Mouse (Mus musculus) liver, postnatal 0 days (tissue): Measurements from ENCODE around the gene Pnpo. TPM values are rescaled to one million over a fixed set of nuclear protein-coding genes. Genes with fewer than 3 reads are reported as not detected.

Source experiments
- ATAC-seq: fragments of 200-750 bp; cut with Nextera tagmentation; 2 replicates; pipeline ENCODE4 v1.8.0; 2017; ENCODE audit warnings: mild to moderate bottlenecking, moderate library complexity
- DNase-seq: peaks from one replicate; pipeline ENCODE4 v3.0.0-alpha.2; 2016
- H3K27ac ChIP-seq: fragments of 300-500 bp; sonication (generic); 2 replicates; pipeline ENCODE4 v1.5.1; 2014; ENCODE audit warnings: antibody characterized with exemption, moderate library complexity, mild to moderate bottlenecking, low read depth
- H3K27me3 ChIP-seq: fragments of 300-500 bp; sonication (generic); 2 replicates; pipeline ENCODE4 v1.6.1; 2014; ENCODE audit warnings: low read length, control low read depth, mixed read lengths; ENCODE audit not compliant: insufficient read depth
- H3K36me3 ChIP-seq: fragments of 300-500 bp; sonication (generic); replicated peaks from 2 replicates; pipeline ENCODE4 v1.6.1; 2014; ENCODE audit warnings: mild to moderate bottlenecking, control low read depth, low read length, moderate library complexity, mixed read lengths; ENCODE audit not compliant: insufficient read depth
- H3K4me1 ChIP-seq: fragments of 300-500 bp; sonication (generic); 2 replicates; pipeline ENCODE4 v1.6.1; 2014; ENCODE audit warnings: antibody characterized with exemption, mild to moderate bottlenecking, control low read depth; ENCODE audit not compliant: insufficient read depth
- H3K4me2 ChIP-seq: fragments of 300-500 bp; sonication (generic); 2 replicates; pipeline ENCODE4 v1.6.1; 2014; ENCODE audit warnings: low read depth, mild to moderate bottlenecking, low read length, moderate library complexity, mixed read lengths
- H3K4me3 ChIP-seq: fragments of 300-500 bp; sonication (generic); 2 replicates; pipeline ENCODE4 v1.5.1; 2014; ENCODE audit warnings: low read depth, low read length
- H3K9ac ChIP-seq: fragments of 300-500 bp; sonication (generic); replicated peaks from 2 replicates; pipeline ENCODE4 v1.6.1; 2014; ENCODE audit warnings: mild to moderate bottlenecking, moderate library complexity
- H3K9me3 ChIP-seq: fragments of 300-500 bp; sonication (generic); 2 replicates; pipeline ENCODE4 v1.6.1; 2016; ENCODE audit warnings: mild to moderate bottlenecking, control low read depth, low read length, mixed read lengths
- CTCF ChIP-seq: sonication (generic); IDR thresholded peaks from 2 replicates; pipeline ENCODE4 v1.5.1; 2016; ENCODE audit warnings: antibody characterized with exemption, low read depth
- EP300 ChIP-seq: IDR thresholded peaks from 2 replicates; pipeline ENCODE4 v1.6.1; 2016; ENCODE audit warnings: antibody characterized with exemption, low read depth, mild to moderate bottlenecking
- WGBS: fragments of 180-500 bp; shearing (Covaris S2); extraction: QIAGEN DNeasy Blood & Tissue Kit; methylation state at CpG from one replicate; pipeline ENCODE4 v1.1.7; 2014; ENCODE audit not compliant: insufficient replicate concordance; 5-methylcytosine and 5-hydroxymethylcytosine counted together
- polyA plus RNA-seq: library from polyadenylated mRNA; unstranded; fragments of >200 nt; fragmentation: Nextera tagmentation; extraction: Ambion mirVana; gene quantifications from 2 replicates; pipeline ENCODE4 v1.2.1, GENCODE M21; 2015

Pnpo gene
- polyA plus RNA-seq, 1 experiment from 2014 or later: 273 TPM

DNA sequence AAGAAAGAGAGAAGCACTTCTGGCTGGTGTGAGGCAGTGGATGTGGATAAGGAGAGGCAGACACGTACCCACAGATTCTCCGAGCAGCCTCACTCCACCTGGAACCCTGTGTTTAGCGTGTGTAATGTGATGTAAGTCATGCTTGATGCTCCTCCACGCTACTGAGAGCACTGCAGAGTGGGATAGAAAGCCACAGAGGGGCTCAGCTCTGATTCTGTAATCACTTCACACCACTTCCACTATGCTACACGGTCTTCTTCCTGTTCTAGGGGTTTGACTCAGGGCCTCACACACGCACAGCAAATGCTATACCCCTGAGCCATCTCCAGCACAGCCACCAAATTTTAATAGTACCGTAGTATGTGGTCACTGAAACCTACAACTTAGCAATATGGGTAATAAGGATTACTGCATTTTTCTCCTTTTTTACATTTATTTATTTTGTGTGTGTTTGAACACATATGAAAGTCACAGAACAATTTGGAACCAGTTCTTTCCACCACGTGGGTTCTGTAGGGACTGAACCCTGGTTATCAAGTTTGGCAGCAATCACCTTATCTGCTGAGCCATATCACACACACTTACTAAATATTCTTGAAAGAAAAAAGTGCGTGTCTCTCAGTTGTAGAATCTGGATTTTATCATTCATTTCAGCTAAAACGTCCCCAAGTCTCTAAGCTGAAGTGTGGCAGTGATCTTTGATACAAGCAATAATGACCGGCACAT is 23.9 kb upstream of the Pnpo start:
- Histone ChIP-seq H3K4me3 (peak overlapping the region; percentile 36), H3K9me3 (no peaks in the 10 kb centered on the region), H3K27ac (peak overlapping the region; percentile 87), H3K36me3 (peaks cover 17% of the 10 kb centered on the region), H3K4me2 (peak overlapping the region; percentile 64), H3K27me3 (no peaks in the 10 kb centered on the region), H3K4me1 (peaks cover 38% of the 10 kb centered on the region), H3K9ac (peak overlapping the region; percentile 14)
- 29% methylated on average over 11 of the region's 11 CpGs for WGBS
- ATAC-seq (peak; percentile 9; the same call in 1 of the 2 replicates), DNase-seq (no peak)
- TF ChIP-seq CTCF (no peak), EP300 (no peak)

DNA sequence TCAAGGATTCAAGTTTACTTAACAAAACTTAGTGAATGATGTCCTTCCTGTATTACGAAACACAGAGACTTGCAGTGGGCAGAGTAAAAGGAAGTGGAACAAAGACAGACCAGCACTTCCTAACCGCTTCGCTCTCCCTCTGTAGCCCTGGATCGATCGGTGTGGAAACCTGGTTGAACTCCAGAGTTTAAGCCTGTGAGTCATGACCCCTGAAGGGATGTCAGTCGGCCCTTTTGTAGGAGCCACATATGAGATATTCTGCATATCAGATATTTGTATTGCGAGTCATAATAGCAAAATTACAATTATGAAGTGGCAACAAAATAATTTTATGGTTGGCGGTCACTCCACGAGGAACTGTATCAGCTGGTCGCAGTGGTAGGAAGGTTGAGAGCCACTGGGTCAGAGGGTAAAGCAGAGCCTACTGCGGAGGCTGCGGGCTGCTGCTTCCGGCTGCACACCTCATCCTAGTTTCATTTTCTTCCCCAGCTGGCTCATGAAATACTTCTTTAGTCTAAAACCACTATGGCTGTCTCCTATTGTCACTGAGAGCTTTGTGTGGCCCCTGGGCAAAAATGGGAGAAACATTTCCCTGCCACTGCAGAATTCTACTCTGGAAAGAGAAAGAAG is 23.2 kb upstream of the Pnpo start:
- WGBS: 14% methylated on average over 13 of the region's 13 CpGs
- peak overlapping the region; percentile 87 for H3K27ac ChIP-seq
- peaks cover 38% of the 10 kb centered on the region for H3K4me1 ChIP-seq
- no peaks in the 10 kb centered on the region for H3K9me3 ChIP-seq
- H3K4me3 ChIP-seq: peak overlapping the region; percentile 36
- peak overlapping the region; percentile 14 for H3K9ac ChIP-seq
- DNase-seq: peak; percentile 66
- peak; percentile 85 for ATAC-seq
- peaks cover 22% of the 10 kb centered on the region for H3K36me3 ChIP-seq
- TF ChIP-seq EP300 (peak; percentile 20; the same call in 1 of the 2 replicates), CTCF (no peak)
- H3K4me2 ChIP-seq: peak overlapping the region; percentile 64
- no peaks in the 10 kb centered on the region for H3K27me3 ChIP-seq

DNA sequence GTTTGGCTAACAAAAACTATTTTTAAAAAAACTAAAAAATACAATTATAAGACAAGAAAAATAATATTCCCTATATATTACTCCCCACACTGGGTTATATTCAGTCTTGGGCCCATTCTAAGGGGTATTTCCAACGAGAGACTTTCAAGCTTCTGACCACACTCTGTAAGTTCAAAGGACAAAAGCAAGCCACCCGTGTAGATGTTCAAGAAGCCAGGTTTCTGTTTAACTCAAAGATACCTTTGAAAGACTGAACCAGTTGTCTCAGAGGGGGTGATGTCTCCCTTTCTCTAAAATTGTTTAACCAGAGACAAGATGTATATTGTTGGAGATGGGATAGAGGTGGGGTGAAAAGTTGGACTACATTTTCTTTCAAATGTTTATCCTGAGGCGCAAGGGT is 22.4 kb upstream of the Pnpo start:
- H3K9me3 ChIP-seq: no peaks in the 10 kb centered on the region
- H3K4me1 ChIP-seq: peaks cover 38% of the 10 kb centered on the region
- DNase-seq (no peak), ATAC-seq (no peak)
- peak overlapping the region; percentile 87 for H3K27ac ChIP-seq
- H3K4me3 ChIP-seq: no peak overlapping the region
- WGBS: 59% methylated on average over 3 of the region's 3 CpGs
- H3K4me2 ChIP-seq: 0 out of 2 replicates have a peak overlapping the region, but pooled peaks have one; percentile 64
- no peaks in the 10 kb centered on the region for H3K27me3 ChIP-seq
- no peak for TF ChIP-seq EP300
- TF ChIP-seq CTCF: no peak
- H3K36me3 ChIP-seq: peaks cover 30% of the 10 kb centered on the region
- H3K9ac ChIP-seq: no peak overlapping the region

DNA sequence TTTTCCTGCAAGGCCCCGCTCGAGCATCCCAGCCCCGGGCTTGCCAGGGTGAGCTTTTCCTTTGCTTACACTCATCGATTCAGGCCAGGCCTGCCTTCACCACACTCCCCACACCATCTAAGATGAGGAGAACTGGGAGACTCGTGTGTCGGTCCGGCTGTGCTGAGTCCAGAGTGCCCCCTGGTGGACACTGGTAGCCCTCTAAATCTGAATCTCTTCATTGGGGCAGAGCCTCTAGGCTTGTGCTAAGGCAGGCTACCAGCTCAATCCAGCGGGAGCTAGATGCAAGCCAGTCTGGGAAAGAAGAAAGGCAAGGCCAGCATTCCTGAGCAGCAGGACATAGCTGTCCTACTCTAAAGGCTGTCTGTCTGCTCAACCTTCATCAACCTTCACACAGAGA is 19.8 kb upstream of the Pnpo start:
- Histone ChIP-seq H3K4me1 (peaks cover 19% of the 10 kb centered on the region), H3K27me3 (no peaks in the 10 kb centered on the region), H3K27ac (peak overlapping the region; percentile 12; the same call in 1 of the 2 replicates), H3K36me3 (peaks cover 54% of the 10 kb centered on the region), H3K4me3 (no peak overlapping the region), H3K9ac (no peak overlapping the region), H3K4me2 (no peak overlapping the region), H3K9me3 (no peaks in the 10 kb centered on the region)
- DNase-seq (peak; percentile 91), ATAC-seq (peak; percentile 71)
- whole genome bisulfite sequencing: 26% methylated on average over 8 of the region's 8 CpGs
- TF ChIP-seq CTCF (peak; percentile 98), EP300 (no peak)

- Histone ChIP-seq H3K9me3 (no peaks in the 10 kb centered on the region), H3K4me3 (no peak overlapping the region), H3K36me3 (peaks cover 95% of the 10 kb centered on the region), H3K9ac (no peak overlapping the region), H3K27ac (peak overlapping the region; percentile 66), H3K4me2 (peak overlapping the region; percentile 26; the same call in 1 of the 2 replicates), H3K27me3 (no peaks in the 10 kb centered on the region), H3K4me1 (peaks cover 24% of the 10 kb centered on the region)
- DNase-seq (no peak), ATAC-seq (no peak)
- TF ChIP-seq EP300: peak; percentile 57; the same call in 1 of the 2 replicates
- TF ChIP-seq CTCF: no peak
- 88% methylated on average over 10 of the region's 10 CpGs for WGBS
Measured at GRCm38 (mm10) chr11:96957061-96957805, 13.4 kb upstream of the Pnpo start.
